Mouse (Mus musculus) regulatory T cell (primary cell): Measurements from ENCODE around the gene Eif2s1.
"Not testable (repeated sequence)": the region's sequence is repeated elsewhere in the genome, so short reads cannot be mapped to it uniquely, and the experiment has no call there.

Experiments used
- in situ Hi-C: fragments of 300-600 bp; cut with MboI, MseI; formaldehyde crosslinking; loops from one replicate; pipeline ENCODE4 v1.15.1; 2025; ENCODE audit warnings: high pct_unique_total_duplicates

Gene Eif2s1

DNA sequence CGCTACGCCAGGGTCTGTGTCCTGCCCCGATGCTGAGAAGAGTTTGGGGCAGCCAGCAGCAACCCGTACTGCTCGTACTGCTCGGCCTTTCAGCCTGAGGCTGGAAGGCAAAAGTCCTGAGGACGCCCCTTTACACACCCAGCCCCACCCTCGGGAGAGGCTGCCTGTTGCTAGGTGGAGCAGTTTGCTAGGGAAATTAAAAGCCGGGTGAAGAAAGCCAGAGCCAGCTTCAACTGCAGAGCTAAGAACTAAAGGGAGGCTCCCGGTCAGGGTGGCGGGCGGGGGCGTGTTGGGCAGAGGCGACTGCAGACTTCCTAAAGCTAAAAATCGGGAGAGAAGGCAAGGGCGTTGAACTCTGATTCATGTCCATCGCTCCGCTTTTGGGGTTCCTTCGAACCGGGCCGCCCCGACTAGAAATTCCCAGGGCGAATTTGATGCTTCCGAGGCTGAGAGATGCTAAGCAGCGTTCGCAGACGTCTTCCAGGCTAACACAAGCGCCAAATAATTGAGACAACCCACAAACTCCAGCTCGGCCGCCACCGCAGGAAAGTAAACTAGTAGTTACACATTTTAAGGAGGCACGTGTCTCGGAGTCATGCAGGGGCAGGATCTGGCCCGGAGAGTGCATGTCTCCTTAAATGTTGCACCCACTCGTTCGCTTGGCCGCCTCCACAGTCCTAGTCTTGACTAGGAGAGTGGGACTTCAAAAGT is 50.2 kb downstream of the Eif2s1 start:
- in situ Hi-C loops: loop anchor here (5.0 to 10.0 kb wide), 2 partner anchors 95 to 1553 kb away; partner anchors contain the start of genes Exd2 and Tmem229b

DNA sequence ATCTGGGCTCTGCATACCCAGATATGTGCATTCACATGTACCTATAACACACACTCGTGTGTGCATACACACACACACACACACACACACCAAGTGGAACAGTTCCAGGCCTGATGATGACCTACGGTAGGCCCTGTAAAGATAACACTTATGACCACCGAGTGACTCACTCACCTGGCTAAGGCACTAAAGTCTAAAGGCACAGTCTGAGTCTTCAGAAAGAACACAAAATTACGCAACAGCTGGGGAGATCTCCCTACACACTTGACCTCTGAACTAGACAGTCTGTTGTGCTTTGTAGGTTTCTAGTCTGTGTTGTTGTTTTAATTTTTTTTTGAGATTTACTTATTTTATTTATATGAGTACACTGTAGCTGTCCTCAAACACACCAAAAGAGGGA is 52.8 kb downstream of the Eif2s1 start:
- in situ Hi-C loops: loop anchor here (5.0 to 10.0 kb wide), 2 partner anchors 93 to 1550 kb away; partner anchors contain the start of genes Exd2 and Tmem229b

DNA sequence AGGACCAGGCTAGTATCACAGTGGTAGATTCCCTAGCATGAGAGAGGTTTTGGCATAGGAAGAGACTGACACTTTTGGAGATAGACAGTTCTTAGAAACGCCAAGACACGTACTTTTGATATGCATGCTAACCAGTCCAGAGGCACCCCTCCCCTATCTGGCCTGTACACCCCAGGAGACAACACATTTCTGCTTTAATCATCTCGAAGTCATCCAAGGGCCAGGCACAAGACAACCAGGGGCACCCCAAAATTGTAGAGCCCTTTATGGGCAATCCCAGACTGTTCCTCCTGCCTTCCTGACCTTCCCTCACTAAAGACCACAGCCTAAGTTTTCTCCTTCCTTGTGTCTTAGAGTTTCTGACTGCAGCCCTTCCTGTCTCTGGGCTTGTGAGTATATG is 53.9 kb downstream of the Eif2s1 start:
- in situ Hi-C loops: loop anchor here (5.0 to 10.0 kb wide), 2 partner anchors 182 to 1549 kb away; partner anchors contain the start of gene Exd2

DNA sequence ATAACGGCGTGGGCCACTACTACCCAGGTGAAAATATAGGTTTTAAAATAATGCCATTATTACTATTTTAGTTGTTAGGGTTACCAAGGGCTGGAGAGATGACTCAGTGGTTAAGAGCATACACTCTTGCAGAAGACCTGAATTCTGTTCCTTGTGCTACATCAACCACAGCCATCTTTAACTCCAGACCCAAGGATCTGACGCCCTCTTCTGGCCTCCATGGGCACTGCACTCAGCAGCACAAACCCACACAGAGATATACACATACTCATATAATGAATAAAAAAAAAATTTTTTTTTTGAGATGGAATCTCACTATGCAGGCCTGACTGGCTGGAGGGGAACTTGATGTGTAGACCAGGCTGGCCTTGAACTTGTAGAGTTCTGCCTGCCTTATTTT is 54.7 kb downstream of the Eif2s1 start:
- in situ Hi-C loops: loop anchor here (5.0 to 10.0 kb wide), 2 partner anchors 181 to 1549 kb away; partner anchors contain the start of gene Exd2

DNA sequence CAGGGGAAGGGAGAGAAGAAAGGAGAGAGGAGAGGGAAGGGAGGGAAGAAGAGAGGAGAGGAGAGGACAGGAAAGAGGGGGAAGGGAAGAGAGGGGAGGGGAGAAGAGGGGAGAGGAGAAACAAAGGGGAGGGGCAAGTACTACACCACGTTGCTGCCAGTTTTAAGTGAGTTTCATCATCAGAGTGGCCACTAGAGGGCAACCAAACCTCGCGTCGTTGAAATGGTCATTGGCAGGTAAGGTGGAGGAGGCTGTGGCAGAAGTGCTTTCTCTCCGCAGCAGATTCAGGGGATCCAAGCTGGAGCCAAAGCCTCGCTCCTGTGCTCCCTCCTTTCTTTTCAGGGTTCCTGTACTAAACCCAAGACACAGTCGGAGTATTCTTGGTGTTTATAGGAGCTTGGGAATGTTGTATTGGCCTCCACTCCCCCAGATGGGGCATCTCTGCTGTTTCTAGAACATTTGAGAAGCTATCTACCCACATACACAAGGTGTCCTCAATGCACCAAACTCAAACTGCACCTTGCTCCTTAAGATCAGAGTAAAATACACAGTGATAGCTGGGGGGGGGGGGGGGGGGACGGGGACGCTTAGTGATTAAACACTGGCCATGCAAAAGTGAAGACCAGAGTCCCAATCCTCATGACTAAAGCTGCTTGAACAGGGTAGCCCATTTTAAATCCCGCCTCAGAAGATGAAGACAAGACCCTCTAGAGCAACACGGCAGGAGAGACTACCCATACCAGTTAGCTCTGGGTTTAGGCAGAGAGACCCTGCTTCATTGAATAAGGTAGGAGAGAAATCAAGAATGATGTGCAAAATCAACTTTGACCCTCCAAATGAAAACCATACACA is 56.8 kb downstream of the Eif2s1 start:
- in situ Hi-C loops: loop anchor here (5.0 to 10.0 kb wide), 2 partner anchors 179 to 1546 kb away; partner anchors contain the start of gene Exd2

DNA sequence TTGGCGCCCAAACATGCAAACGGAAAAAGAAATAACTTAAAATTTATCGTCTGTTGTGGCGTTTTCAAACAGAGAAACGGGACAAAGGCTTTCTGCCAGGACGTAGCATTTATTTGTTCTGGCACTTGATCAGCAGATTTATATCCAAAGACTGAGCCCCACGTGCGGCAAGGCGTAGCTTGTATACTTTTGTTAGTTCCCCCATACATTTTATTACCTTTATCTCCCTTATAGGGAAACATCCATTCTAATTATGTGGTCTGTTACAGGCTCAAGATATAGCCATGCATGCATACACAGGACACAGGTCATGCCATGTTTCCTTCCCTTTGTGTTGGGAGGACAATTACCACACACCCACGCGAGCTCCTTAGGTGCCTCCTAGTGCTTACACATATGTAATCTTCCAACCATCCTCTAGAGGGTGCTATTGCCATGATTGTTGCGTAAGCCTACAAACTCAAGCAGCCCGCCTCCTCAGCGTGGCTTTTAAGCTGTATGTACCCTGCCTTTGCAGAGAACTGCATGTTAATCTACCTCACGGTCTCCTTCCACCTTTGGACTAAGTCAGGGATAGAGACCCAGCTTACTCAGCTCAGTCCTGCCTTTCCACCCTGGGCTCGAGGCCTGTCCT is 57.6 kb downstream of the Eif2s1 start:
- in situ Hi-C loops: loop anchor here (5.0 to 10.0 kb wide), 2 partner anchors 178 to 1546 kb away; partner anchors contain the start of gene Exd2

DNA sequence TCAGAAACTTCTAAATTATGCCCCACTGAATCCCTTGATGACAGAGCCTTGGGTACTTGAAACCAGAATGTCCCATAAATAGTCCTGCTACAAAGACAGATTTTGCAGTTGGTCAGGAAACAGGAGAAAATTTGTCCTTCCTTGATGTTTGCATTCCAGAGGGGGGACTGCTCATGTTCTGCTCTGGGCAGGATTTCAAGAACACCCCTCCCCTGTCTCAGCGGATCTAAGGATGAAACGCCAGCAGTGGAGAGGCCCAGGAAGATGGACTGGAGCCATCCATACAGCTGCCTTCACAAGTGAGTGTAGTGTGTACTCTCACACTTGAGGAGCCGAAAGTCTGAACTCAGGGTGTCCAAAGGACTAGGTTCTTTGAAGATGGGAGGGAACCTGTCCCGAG is 59.8 kb downstream of the Eif2s1 start:
- in situ Hi-C loops: no loop called here

DNA sequence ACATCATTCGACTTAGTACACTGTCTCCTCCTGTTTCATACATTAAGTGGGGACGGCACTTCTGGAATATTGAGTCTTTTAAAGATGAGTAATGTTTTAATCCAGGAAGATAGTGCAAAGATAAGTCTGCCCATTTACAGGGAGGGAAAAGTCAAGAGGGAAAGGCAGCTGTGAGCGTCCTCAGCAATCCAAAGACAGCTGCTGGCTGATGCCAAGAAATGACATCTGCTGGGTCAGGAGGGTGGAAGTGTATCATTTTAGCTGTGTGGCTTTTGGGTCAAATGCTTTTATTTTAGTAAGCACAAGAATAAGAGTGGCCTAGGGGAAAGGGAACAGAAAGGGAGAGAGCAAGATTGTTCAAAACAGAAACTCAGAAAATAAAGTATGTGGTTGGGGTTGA is 60.4 kb downstream of the Eif2s1 start:
- in situ Hi-C loops: no loop called here

DNA sequence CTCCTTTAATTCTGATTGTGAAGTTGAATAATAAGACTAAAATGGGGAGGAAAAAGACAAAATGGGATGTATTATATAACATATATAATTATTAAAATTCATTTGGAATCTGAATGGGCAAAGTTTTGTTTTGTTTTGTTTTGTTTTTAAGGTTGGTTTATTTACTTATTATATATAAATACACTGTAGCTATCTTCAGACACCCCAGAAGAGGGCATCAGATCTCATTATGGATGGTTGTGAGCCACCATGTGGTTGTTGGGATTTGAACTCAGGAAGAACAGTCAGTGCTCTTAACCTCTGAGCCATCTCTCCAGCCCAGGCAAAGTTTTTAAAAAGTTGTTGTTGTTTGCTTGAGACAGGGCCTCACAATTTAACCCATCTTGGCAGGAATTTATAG is 61.4 kb downstream of the Eif2s1 start:
- in situ Hi-C loops: not testable (repeated sequence)

DNA sequence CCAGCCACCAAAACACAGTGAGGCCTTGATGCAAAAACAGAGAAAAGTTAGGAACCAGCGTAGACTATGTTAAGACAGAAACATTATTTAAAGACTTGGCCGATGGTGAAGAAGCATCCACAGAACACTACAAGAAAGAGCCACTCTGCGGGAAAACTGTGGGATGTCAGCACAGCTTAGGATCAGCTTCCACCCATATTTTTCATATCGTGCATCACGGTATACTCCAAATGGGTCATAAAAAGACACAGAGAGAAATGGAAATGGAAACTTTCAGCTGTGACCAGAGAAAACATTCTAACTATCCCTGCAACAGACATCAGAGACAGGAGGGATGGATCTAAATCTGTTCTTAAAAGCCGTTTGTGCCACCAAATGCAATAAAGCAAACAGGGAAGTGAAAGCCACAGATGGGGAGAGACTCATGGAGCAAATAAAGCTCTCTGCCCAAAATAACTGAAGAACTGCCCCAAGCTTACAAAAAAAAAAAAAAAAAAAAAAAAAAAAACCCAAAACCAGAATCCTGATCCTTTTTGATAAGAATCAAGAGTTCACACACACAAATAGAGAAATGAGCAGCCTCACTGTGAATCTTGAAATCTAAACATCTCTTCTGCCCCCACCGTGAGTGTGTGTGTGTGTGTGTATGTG is 62.0 kb downstream of the Eif2s1 start:
- in situ Hi-C loops: no loop called here

DNA sequence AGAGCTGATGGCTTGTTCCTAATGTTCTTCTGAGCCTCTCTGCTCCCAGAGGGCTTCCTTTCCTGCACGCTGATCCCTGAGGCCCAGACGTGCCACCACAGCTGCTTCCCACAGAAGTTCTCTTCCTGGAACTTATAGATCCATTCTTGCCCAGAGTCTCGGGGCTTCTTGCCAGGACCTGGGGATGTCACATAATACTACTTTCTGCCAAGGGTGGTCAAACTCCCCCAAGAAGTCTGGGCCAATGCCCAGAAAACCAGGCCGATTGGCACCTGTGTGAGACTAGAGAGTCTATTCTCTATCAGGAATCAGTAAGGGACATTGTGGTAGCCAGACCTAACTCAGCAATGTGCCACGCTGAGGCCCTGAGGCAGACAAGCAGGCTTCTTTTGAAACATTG is 65.7 kb downstream of the Eif2s1 start:
- in situ Hi-C loops: no loop called here

DNA sequence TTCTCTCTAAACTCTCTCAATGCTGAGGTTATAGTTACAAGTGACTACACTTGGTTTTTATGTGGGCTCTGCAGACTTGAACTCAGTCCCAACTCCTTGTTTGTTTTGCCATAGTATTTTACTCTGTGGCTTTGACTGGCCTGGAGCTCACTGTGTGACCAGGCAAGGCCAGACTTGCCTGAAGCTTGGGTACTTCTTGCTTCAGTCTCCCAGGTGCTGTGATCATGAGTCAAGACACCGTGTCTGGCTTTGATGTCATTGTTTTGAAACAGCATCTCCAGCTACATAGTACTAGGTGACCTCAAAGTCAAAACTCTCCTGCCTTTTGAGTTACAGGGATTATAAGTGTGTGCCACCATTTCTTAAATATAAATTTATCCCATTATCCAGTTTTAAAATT is 68.3 kb downstream of the Eif2s1 start:
- in situ Hi-C loops: no loop called here

DNA sequence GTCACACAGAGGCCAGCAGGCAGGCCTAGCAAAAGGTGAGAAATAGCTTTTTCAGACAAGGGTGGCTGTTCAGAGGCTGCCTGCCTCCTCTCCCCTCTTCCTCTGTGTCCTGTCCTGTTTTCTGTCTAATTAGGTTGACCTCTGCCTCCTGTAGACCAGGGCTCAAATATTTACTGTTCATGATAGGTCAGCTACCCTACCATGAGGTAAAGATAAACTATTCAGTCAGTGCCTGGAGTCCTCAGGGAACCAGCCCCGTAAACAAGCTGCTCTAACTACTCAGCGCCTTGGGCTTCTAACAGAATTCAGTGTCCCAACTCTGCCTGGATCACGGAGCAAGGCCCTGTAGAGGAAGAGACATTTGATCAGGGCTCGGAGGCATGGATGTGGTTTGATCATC is 74.9 kb downstream of the Eif2s1 start:
- in situ Hi-C loops: no loop called here
